Mouse (Mus musculus): ENCODE measurements at regions not wholly inside any gene's neighbourhood (a gene's known extent, or its start where the extent isn't known, plus 50 kb on each side); places are given as distances from the start of the nearest gene placed in this dataset.

- peak overlapping the region; percentile 21; the same call in 1 of the 2 replicates for H3K4me2 ChIP-seq (ENCODE audit: low read depth, low read length)
- DNase-seq (ENCODE audit: low spot score), result no peak
- no peaks in the 10 kb centered on the region for H3K4me1 ChIP-seq (ENCODE audit: insufficient read depth, low read length)
- H3K27me3 ChIP-seq (ENCODE audit: insufficient read depth, low read length), result no peaks in the 10 kb centered on the region
- H3K27ac ChIP-seq, result no peak overlapping the region
- no peaks in the 10 kb centered on the region for H3K36me3 ChIP-seq (ENCODE audit: insufficient read depth, low read length)
- ATAC-seq, result no peak
- WGBS, result 18% methylated on average over 10 of the region's 10 CpGs
- TF ChIP-seq CTCF (IDR thresholded peaks at IDR 0.05; ENCODE audit: low read depth), result no peak
- H3K9me3 ChIP-seq (ENCODE audit: low read length), result no peaks in the 10 kb centered on the region; the same call in 1 of the 2 replicates
- H3K4me3 ChIP-seq (ENCODE audit: low read length), result no peak overlapping the region
- H3K9ac ChIP-seq (replicated peaks; ENCODE audit: low read length), result no peak overlapping the region
Measured at GRCm38 (mm10) chr10:87309601-87310062, 183.8 kb downstream of the Ascl1 start.

DNA sequence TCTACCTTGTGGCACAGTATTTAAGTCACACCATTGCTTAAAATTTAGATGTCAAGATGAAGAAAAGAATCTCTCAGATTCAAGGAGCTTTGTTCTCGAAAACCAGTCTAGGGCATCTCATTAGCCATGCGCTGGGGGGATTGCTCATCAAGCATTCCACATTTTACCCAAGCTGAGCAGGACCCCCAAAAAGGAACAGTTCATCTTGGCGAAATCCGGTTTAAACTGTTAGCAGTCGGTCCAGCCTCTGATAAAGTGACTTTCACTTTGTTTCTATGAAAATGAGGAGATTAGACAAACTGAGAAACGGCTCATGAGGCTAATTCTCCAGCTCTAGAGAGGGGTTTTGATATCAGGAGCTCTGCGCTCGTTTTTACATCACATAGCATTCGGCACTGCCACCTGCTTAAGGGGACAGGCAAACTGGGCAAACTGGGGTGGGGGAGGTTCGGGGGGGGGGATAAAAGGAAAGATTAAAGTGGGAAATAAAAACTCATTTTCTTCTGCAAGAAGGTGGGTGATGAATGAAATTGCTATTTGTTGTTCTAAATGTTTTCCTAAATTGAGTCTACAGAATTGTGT lies 184.6 kb downstream of the Ascl1 start:
- Histone ChIP-seq H3K9me3 (ENCODE audit: low read length) (no peaks in the 10 kb centered on the region; the same call in 1 of the 2 replicates), H3K4me2 (ENCODE audit: low read depth, low read length) (no peak overlapping the region), H3K27me3 (ENCODE audit: insufficient read depth, low read length) (no peaks in the 10 kb centered on the region), H3K36me3 (ENCODE audit: insufficient read depth, low read length) (no peaks in the 10 kb centered on the region), H3K4me3 (ENCODE audit: low read length) (no peak overlapping the region), H3K4me1 (ENCODE audit: insufficient read depth, low read length) (no peaks in the 10 kb centered on the region), H3K9ac (replicated peaks; ENCODE audit: low read length) (no peak overlapping the region), H3K27ac (no peak overlapping the region)
- WGBS, result 52% methylated on average over 10 of the region's 10 CpGs
- ATAC-seq (no peak), DNase-seq (ENCODE audit: low spot score) (no peak)
- no peak for TF ChIP-seq CTCF (IDR thresholded peaks at IDR 0.05; ENCODE audit: low read depth)

- Histone ChIP-seq H3K9ac (replicated peaks; ENCODE audit: low read length) (no peak overlapping the region), H3K36me3 (ENCODE audit: insufficient read depth, low read length) (no peaks in the 10 kb centered on the region), H3K27me3 (ENCODE audit: insufficient read depth, low read length) (no peaks in the 10 kb centered on the region), H3K27ac (no peak overlapping the region), H3K4me1 (ENCODE audit: insufficient read depth, low read length) (no peaks in the 10 kb centered on the region), H3K4me3 (ENCODE audit: low read length) (no peak overlapping the region), H3K9me3 (ENCODE audit: low read length) (no peaks in the 10 kb centered on the region), H3K4me2 (ENCODE audit: low read depth, low read length) (no peak overlapping the region)
- 69% methylated on average over 5 of the region's 5 CpGs for WGBS
- DNase-seq (ENCODE audit: low spot score), result no peak
- TF ChIP-seq CTCF (IDR thresholded peaks at IDR 0.05; ENCODE audit: low read depth), result no peak
- no peak for ATAC-seq
Measured at GRCm38 (mm10) chr10:87297166-87297565, 196.3 kb downstream of the Ascl1 start.

GRCm38 (mm10) chr10:87293317-87293716 lies 200.1 kb downstream of the Ascl1 start:
- WGBS, result 21% methylated on average over 2 of the region's 2 CpGs
- TF ChIP-seq CTCF (IDR thresholded peaks at IDR 0.05; ENCODE audit: low read depth), result no peak
- no peak overlapping the region for H3K27ac ChIP-seq
- no peaks in the 10 kb centered on the region for H3K4me1 ChIP-seq (ENCODE audit: insufficient read depth, low read length)
- H3K36me3 ChIP-seq (ENCODE audit: insufficient read depth, low read length), result no peaks in the 10 kb centered on the region
- DNase-seq (ENCODE audit: low spot score) (no peak), ATAC-seq (no peak)
- H3K4me2 ChIP-seq (ENCODE audit: low read depth, low read length), result no peak overlapping the region
- no peak overlapping the region for H3K9ac ChIP-seq (replicated peaks; ENCODE audit: low read length)
- H3K4me3 ChIP-seq (ENCODE audit: low read length), result no peak overlapping the region
- H3K9me3 ChIP-seq (ENCODE audit: low read length), result no peaks in the 10 kb centered on the region
- H3K27me3 ChIP-seq (ENCODE audit: insufficient read depth, low read length), result no peaks in the 10 kb centered on the region

GRCm38 (mm10) chr10:87286831-87287230 lies 206.6 kb downstream of the Ascl1 start:
- no peak overlapping the region for H3K4me2 ChIP-seq (ENCODE audit: low read depth, low read length)
- no peak for TF ChIP-seq CTCF (IDR thresholded peaks at IDR 0.05; ENCODE audit: low read depth)
- no peak for ATAC-seq
- no peak for DNase-seq (ENCODE audit: low spot score)
- WGBS, result 93% methylated on average over 1 of the region's 1 CpGs
- H3K36me3 ChIP-seq (ENCODE audit: insufficient read depth, low read length), result no peaks in the 10 kb centered on the region
- no peaks in the 10 kb centered on the region for H3K4me1 ChIP-seq (ENCODE audit: insufficient read depth, low read length)
- H3K4me3 ChIP-seq (ENCODE audit: low read length), result no peak overlapping the region
- H3K9me3 ChIP-seq (ENCODE audit: low read length), result no peaks in the 10 kb centered on the region
- H3K27ac ChIP-seq, result no peak overlapping the region
- H3K9ac ChIP-seq (replicated peaks; ENCODE audit: low read length), result no peak overlapping the region
- no peaks in the 10 kb centered on the region for H3K27me3 ChIP-seq (ENCODE audit: insufficient read depth, low read length)

DNA sequence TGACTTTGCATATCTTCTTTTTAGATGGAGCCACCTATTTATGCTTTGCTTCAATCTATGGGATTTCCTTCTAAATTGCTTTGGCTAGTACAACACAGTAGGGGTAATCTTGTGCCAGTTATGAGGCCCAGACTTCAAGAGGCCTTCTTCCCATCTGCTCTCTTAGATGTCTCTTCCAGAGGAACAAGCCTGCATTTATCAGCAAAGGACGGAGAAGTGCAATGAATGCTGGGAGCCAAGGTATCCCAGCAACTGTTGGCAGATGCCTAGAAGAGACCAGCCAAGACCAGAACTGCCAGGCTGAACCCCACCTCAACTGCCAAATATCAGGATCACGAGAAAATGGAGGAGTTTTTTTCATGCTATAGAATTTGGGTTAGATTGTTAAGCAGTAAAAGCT lies 209.2 kb downstream of the Ascl1 start:
- Histone ChIP-seq H3K4me1 (ENCODE audit: insufficient read depth, low read length) (no peaks in the 10 kb centered on the region), H3K27me3 (ENCODE audit: insufficient read depth, low read length) (no peaks in the 10 kb centered on the region), H3K9me3 (ENCODE audit: low read length) (no peaks in the 10 kb centered on the region), H3K36me3 (ENCODE audit: insufficient read depth, low read length) (no peaks in the 10 kb centered on the region), H3K4me2 (ENCODE audit: low read depth, low read length) (no peak overlapping the region), H3K27ac (no peak overlapping the region), H3K4me3 (ENCODE audit: low read length) (no peak overlapping the region), H3K9ac (replicated peaks; ENCODE audit: low read length) (no peak overlapping the region)
- DNase-seq (ENCODE audit: low spot score) (peak; percentile 47), ATAC-seq (peak; percentile 56; the same call in 1 of the 2 replicates)
- TF ChIP-seq CTCF (IDR thresholded peaks at IDR 0.05; ENCODE audit: low read depth), result no peak
- 47% methylated on average over 2 of the region's 2 CpGs for WGBS
